Mouse (Mus musculus) stomach, postnatal 0 days (tissue): ENCODE data around the gene Paics. TPM values are rescaled to one million over a fixed set of nuclear protein-coding genes. Genes with fewer than 3 reads are reported as not detected.

Experiments
- ATAC-seq: fragments of 200-750 bp; cut with Nextera tagmentation; 2 replicates; pipeline ENCODE4 v1.8.0; 2017; ENCODE audit not compliant: low FRiP score, low TSS enrichment
- DNase-seq: peaks from one replicate; pipeline ENCODE4 v3.0.0-alpha.2; 2016; ENCODE audit warnings: low spot score
- H3K27ac ChIP-seq: fragments of 300-500 bp; sonication (generic); replicated peaks from 2 replicates; pipeline ENCODE4 v1.5.1; 2014; ENCODE audit warnings: mild to moderate bottlenecking, control low read depth
- H3K27me3 ChIP-seq: fragments of 300-500 bp; sonication (generic); 2 replicates; pipeline ENCODE4 v1.6.1; 2014; ENCODE audit warnings: low read length; ENCODE audit not compliant: control insufficient read depth, insufficient read depth
- H3K36me3 ChIP-seq: fragments of 300-500 bp; sonication (generic); 2 replicates; pipeline ENCODE4 v1.6.1; 2014; ENCODE audit warnings: low read length, mixed read lengths; ENCODE audit not compliant: control insufficient read depth, insufficient read depth
- H3K4me1 ChIP-seq: fragments of 300-500 bp; sonication (generic); replicated peaks from 2 replicates; pipeline ENCODE4 v1.6.1; 2014; ENCODE audit warnings: antibody characterized with exemption; ENCODE audit not compliant: control insufficient read depth, insufficient read depth
- H3K4me2 ChIP-seq: fragments of 300-500 bp; sonication (generic); replicated peaks from 2 replicates; pipeline ENCODE4 v1.6.1; 2014; ENCODE audit warnings: low read depth, mild to moderate bottlenecking, control low read depth, moderate library complexity
- H3K4me3 ChIP-seq: fragments of 300-500 bp; sonication (generic); 2 replicates; pipeline ENCODE4 v1.5.1; 2014; ENCODE audit warnings: low read depth, low read length, control low read depth
- H3K9ac ChIP-seq: fragments of 300-500 bp; sonication (generic); 2 replicates; pipeline ENCODE4 v1.6.1; 2014; ENCODE audit warnings: mild to moderate bottlenecking, low read length, control low read depth, mixed read lengths
- H3K9me3 ChIP-seq: fragments of 300-500 bp; sonication (generic); 2 replicates; pipeline ENCODE4 v1.6.1; 2016; ENCODE audit warnings: low read length; ENCODE audit not compliant: control insufficient read depth
- CTCF ChIP-seq: IDR thresholded peaks from 2 replicates; pipeline ENCODE4 v1.5.1; 2016; ENCODE audit warnings: antibody characterized with exemption, low read depth, mild to moderate bottlenecking, moderate library complexity
- EP300 ChIP-seq: optimal IDR thresholded peaks from 2 replicates; pipeline ENCODE3; 2016; ENCODE audit warnings: antibody characterized with exemption
- WGBS: fragments of 180-500 bp; shearing (Covaris S2); extraction: QIAGEN DNeasy Blood & Tissue Kit; methylation state at CpG from one replicate; pipeline ENCODE4 v1.1.7; 2014; 5-methylcytosine and 5-hydroxymethylcytosine counted together
- polyA plus RNA-seq: library from polyadenylated mRNA; unstranded; fragments of >200 nt; fragmentation: Nextera tagmentation; extraction: Ambion mirVana; gene quantifications from 2 replicates; pipeline ENCODE4 v1.2.1, GENCODE M21; 2015

The Paics gene
- polyA plus RNA-seq, result 91.7 and 94.4 TPM in 2 replicates

GRCm38 (mm10) chr5:76951106-76952027 is at the start of gene Paics, which contains the start of gene Ppat:
Gene Paics, plus strand, starts transcription at chr5:76951307.
Gene Ppat, minus strand, starts transcription at chr5:76951578.
- Histone ChIP-seq H3K27me3 (no peaks in the 10 kb centered on the region), H3K4me1 (peaks cover 4% of the 10 kb centered on the region; the same call in 1 of the 2 replicates), H3K4me2 (peak within 1 kb of the TSS; percentile 91), H3K9me3 (no peaks in the 10 kb centered on the region), H3K9ac (peak within 1 kb of the TSS; percentile 85), H3K27ac (peak within 1 kb of the TSS; percentile 86), H3K4me3 (peak within 1 kb of the TSS; percentile 70), H3K36me3 (no peaks in the 10 kb centered on the region)
- ATAC-seq (peak; percentile 97), DNase-seq (peak; percentile 99)
- TF ChIP-seq CTCF, result peak; percentile 13; the same call in 1 of the 2 replicates
- TF ChIP-seq EP300, result no peak
- under 1% methylated on average over 81 of the region's 81 CpGs for WGBS

GRCm38 (mm10) chr5:76902131-76902530 is 49.0 kb upstream of the Paics start:
- WGBS, result 63% methylated on average over 4 of the region's 4 CpGs
- Histone ChIP-seq H3K4me2 (no peak overlapping the region), H3K4me1 (no peaks in the 10 kb centered on the region), H3K27me3 (no peaks in the 10 kb centered on the region), H3K36me3 (no peaks in the 10 kb centered on the region), H3K27ac (no peak overlapping the region), H3K4me3 (no peak overlapping the region), H3K9ac (no peak overlapping the region), H3K9me3 (no peaks in the 10 kb centered on the region)
- no peak for ATAC-seq
- no peak for DNase-seq
- TF ChIP-seq EP300 (no peak), CTCF (no peak)

GRCm38 (mm10) chr5:76904713-76905404 is 46.2 kb upstream of the Paics start:
- Histone ChIP-seq H3K4me1 (no peaks in the 10 kb centered on the region), H3K27me3 (no peaks in the 10 kb centered on the region), H3K4me3 (peak overlapping the region; percentile 74), H3K4me2 (peak overlapping the region; percentile 86), H3K36me3 (no peaks in the 10 kb centered on the region), H3K27ac (peak overlapping the region; percentile 94), H3K9ac (peak overlapping the region; percentile 87), H3K9me3 (no peaks in the 10 kb centered on the region)
- 2% methylated on average over 19 of the region's 19 CpGs for WGBS
- TF ChIP-seq CTCF (no peak), EP300 (no peak)
- DNase-seq, result no peak
- no peak for ATAC-seq

- no peaks in the 10 kb centered on the region for H3K36me3 ChIP-seq
- H3K27me3 ChIP-seq, result no peaks in the 10 kb centered on the region
- H3K4me1 ChIP-seq, result no peaks in the 10 kb centered on the region
- H3K9ac ChIP-seq, result peak within 1 kb of the TSS; percentile 87
- peak within 1 kb of the TSS; percentile 86 for H3K4me2 ChIP-seq
- WGBS, result 1% methylated on average over 47 of the region's 47 CpGs
- ATAC-seq, result peak; percentile 97
- H3K27ac ChIP-seq, result peak within 1 kb of the TSS; percentile 94
- DNase-seq, result peak; percentile 99
- peak within 1 kb of the TSS; percentile 74 for H3K4me3 ChIP-seq
- H3K9me3 ChIP-seq, result no peaks in the 10 kb centered on the region
- TF ChIP-seq EP300, result no peak
- peak; percentile 44 for TF ChIP-seq CTCF
Observed at GRCm38 (mm10) chr5:76905405-76906154, 45.5 kb upstream of the Paics start, which contains the start of gene Aasdh. Gene Aasdh, minus strand, starts transcription at chr5:76905514.

GRCm38 (mm10) chr5:76906155-76906499 is 45.0 kb upstream of the Paics start:
- peak overlapping the region; percentile 94 for H3K27ac ChIP-seq
- 31% methylated on average over 3 of the region's 3 CpGs for WGBS

More at GRCm38 (mm10) chr5:76906155-76906499, 45.0 kb upstream of the Paics start:
- H3K36me3 ChIP-seq, result no peaks in the 10 kb centered on the region
- no peak for ATAC-seq
- no peak for TF ChIP-seq CTCF
- no peak for TF ChIP-seq EP300
- H3K27me3 ChIP-seq, result no peaks in the 10 kb centered on the region
- no peaks in the 10 kb centered on the region for H3K4me1 ChIP-seq
- no peaks in the 10 kb centered on the region for H3K9me3 ChIP-seq
- H3K4me2 ChIP-seq, result peak overlapping the region; percentile 86
- peak overlapping the region; percentile 87; the same call in 1 of the 2 replicates for H3K9ac ChIP-seq
- H3K4me3 ChIP-seq, result peak overlapping the region; percentile 74
- DNase-seq, result no peak
